Mouse (Mus musculus): ENCODE data around the gene Nfx1. TPM values are rescaled to one million over a fixed set of nuclear protein-coding genes. Genes with fewer than 3 reads are reported as not detected.

Gene Nfx1
- polyA plus RNA-seq, 1 experiment from 2014 or later: 57.6 TPM

Small RNA genes lying within 50 kb of the gene (microRNA-seq; reads per million reads assigned to microRNA genes)
- gene Mir3094: not detected

Other genes starting within 250 kb of the Nfx1 start
- gene Dnaja1, start 248.8 kb upstream of the Nfx1 start, polyA plus RNA-seq (2015; fragmentation: Nextera tagmentation; extraction: Ambion mirVana): 238 and 262 TPM in 2 replicates
- 101 and 102 TPM in 2 replicates for gene Smu1, start 213.0 kb upstream of the Nfx1 start, polyA plus RNA-seq (2015; fragmentation: Nextera tagmentation; extraction: Ambion mirVana)
- gene B4galt1, start 116.9 kb upstream of the Nfx1 start, polyA plus RNA-seq (2015; fragmentation: Nextera tagmentation; extraction: Ambion mirVana): 54.5 and 61.5 TPM in 2 replicates
- 5.4 and 6.4 TPM in 2 replicates for gene Spink4, start 50.9 kb upstream of the Nfx1 start, polyA plus RNA-seq (2015; fragmentation: Nextera tagmentation; extraction: Ambion mirVana)
- 189 and 218 TPM in 2 replicates for gene Bag1, start 22.6 kb upstream of the Nfx1 start, polyA plus RNA-seq (2015; fragmentation: Nextera tagmentation; extraction: Ambion mirVana)
- 75.8 and 75.9 TPM in 2 replicates for gene Chmp5, start 22.5 kb upstream of the Nfx1 start, polyA plus RNA-seq (2015; fragmentation: Nextera tagmentation; extraction: Ambion mirVana)
- 1.1 TPM in 2 replicates for gene Aqp7, start 77.2 kb downstream of the Nfx1 start, polyA plus RNA-seq (2015; fragmentation: Nextera tagmentation; extraction: Ambion mirVana)
- gene Aqp3, start 127.3 kb downstream of the Nfx1 start, polyA plus RNA-seq (2015; fragmentation: Nextera tagmentation; extraction: Ambion mirVana): 1.6 and 1.7 TPM in 2 replicates
- 15.2 and 15.6 TPM in 2 replicates for gene Nol6, start 153.5 kb downstream of the Nfx1 start, polyA plus RNA-seq (2015; fragmentation: Nextera tagmentation; extraction: Ambion mirVana)
- gene Ube2r2, start 164.8 kb downstream of the Nfx1 start, polyA plus RNA-seq (2015; fragmentation: Nextera tagmentation; extraction: Ambion mirVana): 68.0 and 69.7 TPM in 2 replicates

Measured in heart, embryonic 16.5 days (tissue).